Mouse (Mus musculus) midbrain, embryonic 15.5 days (tissue): ENCODE data around the gene Trp53tg5. TPM values are rescaled to one million over a fixed set of nuclear protein-coding genes. Genes with fewer than 3 reads are reported as not detected.

Source experiments
- ATAC-seq: fragments of 200-750 bp; cut with Nextera tagmentation; replicated peaks from 2 replicates; pipeline ENCODE4 v1.8.0; 2017; ENCODE audit warnings: moderate TSS enrichment
- H3K27ac ChIP-seq: fragments of 300-500 bp; sonication (generic); 2 replicates; pipeline ENCODE4 v1.5.1; 2015; ENCODE audit warnings: mild to moderate bottlenecking, inconsistent platforms
- H3K27me3 ChIP-seq: fragments of 300-500 bp; sonication (generic); replicated peaks from 2 replicates; pipeline ENCODE4 v1.6.1; 2015; ENCODE audit warnings: inconsistent platforms
- H3K36me3 ChIP-seq: fragments of 300-500 bp; sonication (generic); replicated peaks from 2 replicates; pipeline ENCODE4 v1.6.1; 2015; ENCODE audit warnings: inconsistent platforms
- H3K4me1 ChIP-seq: fragments of 300-500 bp; sonication (generic); 2 replicates; pipeline ENCODE4 v1.6.1; 2015; ENCODE audit warnings: inconsistent platforms
- H3K4me2 ChIP-seq: fragments of 300-500 bp; sonication (generic); 2 replicates; pipeline ENCODE4 v1.6.1; 2015; ENCODE audit warnings: inconsistent platforms, mild to moderate bottlenecking, moderate library complexity
- H3K4me3 ChIP-seq: fragments of 300-500 bp; sonication (generic); 2 replicates; pipeline ENCODE4 v1.5.1; 2015; ENCODE audit warnings: mild to moderate bottlenecking, inconsistent platforms
- H3K9ac ChIP-seq: fragments of 300-500 bp; sonication (generic); 2 replicates; pipeline ENCODE4 v1.6.1; 2015; ENCODE audit warnings: mild to moderate bottlenecking, inconsistent platforms
- H3K9me3 ChIP-seq: fragments of 300-500 bp; sonication (generic); 2 replicates; pipeline ENCODE4 v1.6.1; 2016; ENCODE audit warnings: inconsistent platforms
- WGBS: fragments of 180-500 bp; shearing (Covaris S2); methylation state at CpG from one replicate; pipeline ENCODE4 v1.1.7; 2015; ENCODE audit warnings: mixed read lengths; 5-methylcytosine and 5-hydroxymethylcytosine counted together
- polyA plus RNA-seq: library from polyadenylated mRNA; unstranded; fragments of >200 nt; fragmentation: Nextera tagmentation; extraction: Ambion mirVana; gene quantifications from 2 replicates; pipeline ENCODE4 v1.2.1, GENCODE M21; 2015

The Trp53tg5 gene
- polyA plus RNA-seq, 1 experiment from 2014 or later = not detected

- Histone ChIP-seq H3K27me3 (no peaks in the 10 kb centered on the region), H3K9me3 (no peaks in the 10 kb centered on the region), H3K4me3 (no peak overlapping the region), H3K27ac (no peak overlapping the region), H3K9ac (no peak overlapping the region), H3K36me3 (no peaks in the 10 kb centered on the region), H3K4me2 (no peak overlapping the region), H3K4me1 (no peaks in the 10 kb centered on the region)
- 90% methylated on average over 15 of the region's 15 CpGs for WGBS
- no peak for ATAC-seq
Measured at GRCm38 (mm10) chr2:164422675-164423393, 50.7 kb downstream of the Trp53tg5 start.

- Histone ChIP-seq H3K27me3 (no peaks in the 10 kb centered on the region), H3K4me2 (no peak overlapping the region), H3K9me3 (no peaks in the 10 kb centered on the region), H3K27ac (no peak overlapping the region), H3K4me3 (no peak overlapping the region), H3K36me3 (no peaks in the 10 kb centered on the region), H3K9ac (no peak overlapping the region), H3K4me1 (no peaks in the 10 kb centered on the region)
- WGBS = 89% methylated on average over 8 of the region's 8 CpGs
- ATAC-seq = no peak
Measured at GRCm38 (mm10) chr2:164421979-164422378, 51.5 kb downstream of the Trp53tg5 start.

- H3K9me3 ChIP-seq = no peaks in the 10 kb centered on the region
- H3K4me3 ChIP-seq = no peak overlapping the region
- ATAC-seq = no peak
- H3K36me3 ChIP-seq = no peaks in the 10 kb centered on the region
- no peaks in the 10 kb centered on the region for H3K27me3 ChIP-seq
- 91% methylated on average over 7 of the region's 7 CpGs for WGBS
- H3K4me1 ChIP-seq = no peaks in the 10 kb centered on the region
- no peak overlapping the region for H3K9ac ChIP-seq
- no peak overlapping the region for H3K27ac ChIP-seq
- H3K4me2 ChIP-seq = no peak overlapping the region
Measured at GRCm38 (mm10) chr2:164421306-164421705, 52.2 kb downstream of the Trp53tg5 start.

Other genes starting within 250 kb of the Trp53tg5 start
- gene Svs2, start 235.3 kb downstream of the Trp53tg5 start, polyA plus RNA-seq = not detected in 2 replicates
- gene Svs3b, start 217.1 kb downstream of the Trp53tg5 start, polyA plus RNA-seq = not detected in 2 replicates
- not detected in 2 replicates for gene Svs4, start 195.3 kb downstream of the Trp53tg5 start, polyA plus RNA-seq
- not detected in 2 replicates for gene Svs3a, start 184.5 kb downstream of the Trp53tg5 start, polyA plus RNA-seq
- not detected in 2 replicates for gene Svs6, start 157.0 kb downstream of the Trp53tg5 start, polyA plus RNA-seq
- gene Svs5, start 141.0 kb downstream of the Trp53tg5 start, polyA plus RNA-seq = not detected in 2 replicates
- gene Slpi, start 84.6 kb downstream of the Trp53tg5 start, polyA plus RNA-seq = not detected in 2 replicates
- 0.05 TPM in 1 of 2 replicates, not detected in the other for gene Rbpjl, start 70.6 kb downstream of the Trp53tg5 start, polyA plus RNA-seq
- 0.65 and 0.89 TPM in 2 replicates for gene Matn4, start 68.6 kb downstream of the Trp53tg5 start, polyA plus RNA-seq
- 6.7 and 7.1 TPM in 2 replicates for gene Sdc4, start 29.8 kb downstream of the Trp53tg5 start, polyA plus RNA-seq
- 87.9 and 90.5 TPM in 2 replicates for gene Sys1, start 16.8 kb downstream of the Trp53tg5 start, polyA plus RNA-seq
- gene Gm20458, start 12.8 kb downstream of the Trp53tg5 start, polyA plus RNA-seq = 2.4 and 3.5 TPM in 2 replicates
- gene Dbndd2, start 12.4 kb upstream of the Trp53tg5 start, polyA plus RNA-seq = 19.2 and 19.5 TPM in 2 replicates
- gene Pigt, start 23.8 kb upstream of the Trp53tg5 start, polyA plus RNA-seq = 97.7 and 101 TPM in 2 replicates
- gene Wfdc2, start 88.7 kb upstream of the Trp53tg5 start, polyA plus RNA-seq = 2.6 and 3.2 TPM in 2 replicates
- not detected in 2 replicates for gene Spint3, start 99.7 kb upstream of the Trp53tg5 start, polyA plus RNA-seq
- not detected in 2 replicates for gene Wfdc6a, start 111.7 kb upstream of the Trp53tg5 start, polyA plus RNA-seq
- gene Eppin, start 119.9 kb upstream of the Trp53tg5 start, polyA plus RNA-seq = not detected in 2 replicates
- not detected in 2 replicates for gene Wfdc6b, start 139.8 kb upstream of the Trp53tg5 start, polyA plus RNA-seq
- not detected in 2 replicates for gene Wfdc8, start 139.9 kb upstream of the Trp53tg5 start, polyA plus RNA-seq
- gene Wfdc16, start 165.1 kb upstream of the Trp53tg5 start, polyA plus RNA-seq = not detected in 2 replicates
- gene Wfdc10, start 182.3 kb upstream of the Trp53tg5 start, polyA plus RNA-seq = not detected in 2 replicates
- gene Wfdc9, start 182.9 kb upstream of the Trp53tg5 start, polyA plus RNA-seq = 0.34 TPM in 1 of 2 replicates, not detected in the other
- gene Wfdc11, start 200.4 kb upstream of the Trp53tg5 start, polyA plus RNA-seq = not detected in 2 replicates
- gene Wfdc13, start 211.4 kb upstream of the Trp53tg5 start, polyA plus RNA-seq = not detected in 2 replicates
- not detected in 2 replicates for gene Spint4, start 224.8 kb upstream of the Trp53tg5 start, polyA plus RNA-seq
- gene Spint5, start 241.6 kb upstream of the Trp53tg5 start, polyA plus RNA-seq = not detected in 2 replicates